Mouse (Mus musculus) ES-Bruce4 (cell line): ENCODE results near the gene Dennd4a.

Experiments
- CTCF ChIP-seq: IDR thresholded peaks from one replicate; pipeline ENCODE4 v1.8.1; 2011; ENCODE audit warnings: low read depth, low read length
- EP300 ChIP-seq: IDR thresholded peaks from 2 replicates; pipeline ENCODE4 v1.6.1; 2011; ENCODE audit warnings: low read depth, low read length; ENCODE audit not compliant: insufficient read depth
- POLR2A ChIP-seq: IDR thresholded peaks from one replicate; pipeline ENCODE4 v1.8.1; 2011; ENCODE audit warnings: low read length; ENCODE audit not compliant: insufficient read depth

DNA sequence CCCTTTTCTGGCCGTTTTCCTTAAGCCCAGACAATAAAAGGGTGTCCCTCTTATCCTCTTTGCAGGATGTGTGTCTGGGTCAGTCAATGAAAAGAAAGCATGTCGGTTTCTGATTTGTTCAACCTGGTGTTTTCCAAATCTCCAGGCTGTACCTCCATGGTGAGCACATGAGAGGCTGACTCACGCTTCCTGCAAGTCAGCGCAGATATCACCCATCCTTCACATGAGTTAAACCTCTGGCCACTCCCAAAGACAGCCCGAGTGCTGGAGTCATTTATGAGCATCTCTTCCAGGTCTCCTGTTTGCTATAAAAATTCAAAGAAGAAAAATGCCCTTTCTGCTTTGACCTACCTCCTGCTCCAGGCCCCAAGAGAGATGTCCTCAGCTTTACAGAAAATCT is 5.3 kb upstream of the Dennd4a start:
- no peak for TF ChIP-seq CTCF
- no peak for TF ChIP-seq POLR2A
- no peak for TF ChIP-seq EP300
